ENCODE assay signal across 9 mouse cellular contexts in genomic region chr10:81138131-81138782, GRCm38 (mm10). TPM values are rescaled to one million over a fixed set of nuclear protein-coding genes. Genes with fewer than 3 reads are reported as not detected.
DNase-seq lines count a peak whose midpoint lies in the region; ATAC-seq lines count a peak whose summit lies in the region.
"Had no signal": no experiment of that assay in that cellular context is flagged by ENCODE, and none has a peak within 500 bp of the region (broad histone marks: within the 10 kb centered on the region; RNA-seq: fewer than 3 reads in every experiment).

No protein-coding gene starts in this region.

- peaks cover 77% of the 10 kb centered on the region for H3K4me1 ChIP-seq in erythroblast, embryonic 14.5 days (ENCODE audit: control insufficient read depth)
- H3K4me1 ChIP-seq in heart, embryonic 16.5 days (ENCODE audit: control insufficient read depth, insufficient read depth, low read length) = peaks cover 61% of the 10 kb centered on the region
- peaks cover 83% of the 10 kb centered on the region for H3K4me1 ChIP-seq in limb, embryonic 10.5 days
- peaks cover 30% of the 10 kb centered on the region for H3K4me1 ChIP-seq in midbrain, embryonic 14.5 days (ENCODE audit: control insufficient read depth, insufficient read depth, low read length)

- H3K36me3 ChIP-seq in erythroblast, embryonic 14.5 days (ENCODE audit: control insufficient read depth) = peaks cover 54% of the 10 kb centered on the region
- H3K36me3 ChIP-seq in heart, embryonic 16.5 days (ENCODE audit: control insufficient read depth, insufficient read depth) = no peaks in the 10 kb centered on the region
- H3K36me3 ChIP-seq in limb, embryonic 10.5 days = peaks cover 28% of the 10 kb centered on the region
- H3K36me3 ChIP-seq in midbrain, embryonic 14.5 days (ENCODE audit: control insufficient read depth, insufficient read depth, low read length) = no peaks in the 10 kb centered on the region

- no peaks in the 10 kb centered on the region for H3K27me3 ChIP-seq in erythroblast, embryonic 14.5 days (ENCODE audit: control insufficient read depth)
- H3K27me3 ChIP-seq in heart, embryonic 16.5 days (ENCODE audit: control insufficient read depth, insufficient read depth, low read length) = no peaks in the 10 kb centered on the region; the same call in 1 of the 2 replicates
- peaks cover 28% of the 10 kb centered on the region for H3K27me3 ChIP-seq in limb, embryonic 10.5 days (ENCODE audit: low read depth, poor library complexity, severe bottlenecking)
- peaks cover 28% of the 10 kb centered on the region for H3K27me3 ChIP-seq in midbrain, embryonic 14.5 days (ENCODE audit: control insufficient read depth, insufficient read depth, low read length)
- H3K27me3 ChIP-seq: Patski had no signal

- H3K9me3 ChIP-seq in erythroblast, embryonic 14.5 days (ENCODE audit: control insufficient read depth, low read length) = peaks cover 8% of the 10 kb centered on the region
- no peaks in the 10 kb centered on the region for H3K9me3 ChIP-seq in heart, embryonic 16.5 days (replicated peaks; ENCODE audit: control insufficient read depth, low read length)
- H3K9me3 ChIP-seq in limb, embryonic 10.5 days (replicated peaks) = no peaks in the 10 kb centered on the region
- H3K9me3 ChIP-seq in midbrain, embryonic 14.5 days (ENCODE audit: control insufficient read depth, low read length) = no peaks in the 10 kb centered on the region

- H3K4me3 ChIP-seq in erythroblast, embryonic 14.5 days (replicated peaks) = peak overlapping the region; percentile 89
- peak overlapping the region; percentile 87 for H3K4me3 ChIP-seq in heart, embryonic 16.5 days (ENCODE audit: low read length)
- peak overlapping the region; percentile 91 for H3K4me3 ChIP-seq in limb, embryonic 10.5 days
- H3K4me3 ChIP-seq in midbrain, embryonic 14.5 days (replicated peaks; ENCODE audit: low read depth, low read length) = peak overlapping the region; percentile 78

- no peak for ATAC-seq in erythroblast, adult 5-6 weeks (replicated peaks; ENCODE audit: low FRiP score, poor library complexity, severe bottlenecking)
- no peak for ATAC-seq in heart, embryonic 16.5 days (replicated peaks; ENCODE audit: extremely low read depth, insufficient read depth, low FRiP score)
- no peak for ATAC-seq in midbrain, embryonic 14.5 days (ENCODE audit: low FRiP score, low TSS enrichment)
- no peak for ATAC-seq in megakaryocyte-erythroid progenitor cell, adult 5-6 weeks (replicated peaks; ENCODE audit: low FRiP score, low TSS enrichment, poor library complexity, severe bottlenecking)

- H3K4me2 ChIP-seq in heart, embryonic 16.5 days (ENCODE audit: low read depth, low read length) = peak overlapping the region; percentile 94
- H3K4me2 ChIP-seq in midbrain, embryonic 14.5 days (ENCODE audit: low read length) = peak overlapping the region; percentile 71

- peak; percentile 82 for DNase-seq in CD4-positive, CD25-positive, alpha-beta regulatory T cell, adult 2 months (ENCODE audit: low read depth, low spot score)
- DNase-seq in cerebellum, postnatal 25 days = peak; percentile 68 to 78
- peak; percentile 57 for DNase-seq in limb, embryonic 10.5 days (ENCODE audit: low spot score)
- DNase-seq in midbrain, embryonic 14.5 days = peak; percentile 40

- peak overlapping the region; percentile 92 for H3K9ac ChIP-seq in heart, embryonic 16.5 days (ENCODE audit: low read length)
- peak overlapping the region; percentile 81 for H3K9ac ChIP-seq in midbrain, embryonic 14.5 days (replicated peaks; ENCODE audit: low read length)

- 0% methylated on average over 22 of the region's 24 CpGs for WGBS in heart, embryonic 16.5 days
- WGBS in limb, embryonic 10.5 days = 1% methylated on average over 23 of the region's 24 CpGs
- WGBS in midbrain, embryonic 14.5 days = under 1% methylated on average over 18 of the region's 24 CpGs

- H3K27ac ChIP-seq in heart, embryonic 16.5 days (ENCODE audit: low read length) = peak overlapping the region; percentile 94
- peak overlapping the region; percentile 98 for H3K27ac ChIP-seq in limb, embryonic 10.5 days
- H3K27ac ChIP-seq in midbrain, embryonic 14.5 days (replicated peaks; ENCODE audit: low read depth, low read length) = peak overlapping the region; percentile 82

RNA-seq across cellular contexts. Expression of gene Zbtb7a, which starts 3.2 kb away (rescaled TPM):
- polyA plus RNA-seq in erythroblast, embryonic 14.5 days (2012) = 42.0 and 45.8 TPM in 2 replicates
- total RNA-seq in erythroblast, adult 5-6 weeks (2015; ENCODE audit: low replicate concordance) = 11.5 and 13.2 TPM in 2 replicates
- total RNA-seq in erythroblast, adult 5-6 weeks (2017; ENCODE audit: low replicate concordance) = 10.1 and 14.2 TPM in 2 replicates
- polyA plus RNA-seq in heart, embryonic 16.5 days (2015; fragmentation: Nextera tagmentation; extraction: Ambion mirVana) = 25.5 and 30.1 TPM in 2 replicates
- 9.6 and 11.7 TPM in 2 replicates for polyA plus RNA-seq in limb, embryonic 10.5 days (2016; fragmentation: Nextera tagmentation; extraction: Ambion mirVana)
- polyA plus RNA-seq in midbrain, embryonic 14.5 days (2014; fragmentation: Nextera tagmentation; extraction: Ambion mirVana) = 8.1 and 12.4 TPM in 2 replicates
- 33.4 and 34.4 TPM in 2 replicates for total RNA-seq in megakaryocyte-erythroid progenitor cell, adult 5-6 weeks (2014; fragmentation: Nextera tagmentation)
- 8.5 and 15.9 TPM in 2 replicates for total RNA-seq in megakaryocyte-erythroid progenitor cell, adult 5-6 weeks (2017)

RNA-seq across cellular contexts. Expression of gene Pias4, which starts 29.5 kb away (rescaled TPM):
- polyA plus RNA-seq in erythroblast, embryonic 14.5 days (2012) = 13.4 and 16.4 TPM in 2 replicates
- total RNA-seq in erythroblast, adult 5-6 weeks (2015; ENCODE audit: low replicate concordance) = 4.4 and 11.3 TPM in 2 replicates
- 12.3 and 19.3 TPM in 2 replicates for total RNA-seq in erythroblast, adult 5-6 weeks (2017; ENCODE audit: low replicate concordance)
- polyA plus RNA-seq in heart, embryonic 16.5 days (2015; fragmentation: Nextera tagmentation; extraction: Ambion mirVana) = 34.7 and 37.5 TPM in 2 replicates
- polyA plus RNA-seq in limb, embryonic 10.5 days (2016; fragmentation: Nextera tagmentation; extraction: Ambion mirVana) = 73.6 and 73.9 TPM in 2 replicates
- 49.2 and 55.7 TPM in 2 replicates for polyA plus RNA-seq in midbrain, embryonic 14.5 days (2014; fragmentation: Nextera tagmentation; extraction: Ambion mirVana)
- 14.8 and 15.2 TPM in 2 replicates for total RNA-seq in megakaryocyte-erythroid progenitor cell, adult 5-6 weeks (2014; fragmentation: Nextera tagmentation)
- total RNA-seq in megakaryocyte-erythroid progenitor cell, adult 5-6 weeks (2017) = 5.4 and 20.8 TPM in 2 replicates

RNA-seq across cellular contexts. Expression of gene Map2k2, which starts 32.5 kb away (rescaled TPM):
- 89.1 and 93.4 TPM in 2 replicates for polyA plus RNA-seq in erythroblast, embryonic 14.5 days (2012)
- total RNA-seq in erythroblast, adult 5-6 weeks (2015; ENCODE audit: low replicate concordance) = 22.2 and 31.5 TPM in 2 replicates
- 34.2 and 49.9 TPM in 2 replicates for total RNA-seq in erythroblast, adult 5-6 weeks (2017; ENCODE audit: low replicate concordance)
- polyA plus RNA-seq in heart, embryonic 16.5 days (2015; fragmentation: Nextera tagmentation; extraction: Ambion mirVana) = 143 and 152 TPM in 2 replicates
- 244 and 245 TPM in 2 replicates for polyA plus RNA-seq in limb, embryonic 10.5 days (2016; fragmentation: Nextera tagmentation; extraction: Ambion mirVana)
- 236 and 240 TPM in 2 replicates for polyA plus RNA-seq in midbrain, embryonic 14.5 days (2014; fragmentation: Nextera tagmentation; extraction: Ambion mirVana)
- 111 and 122 TPM in 2 replicates for total RNA-seq in megakaryocyte-erythroid progenitor cell, adult 5-6 weeks (2014; fragmentation: Nextera tagmentation)
- total RNA-seq in megakaryocyte-erythroid progenitor cell, adult 5-6 weeks (2017) = 38.7 and 50.2 TPM in 2 replicates

RNA-seq across cellular contexts. Expression of gene Eef2, which starts 38.2 kb away (rescaled TPM):
- polyA plus RNA-seq in erythroblast, embryonic 14.5 days (2012) = 124 and 177 TPM in 2 replicates
- total RNA-seq in erythroblast, adult 5-6 weeks (2015; ENCODE audit: low replicate concordance) = 227 and 267 TPM in 2 replicates
- total RNA-seq in erythroblast, adult 5-6 weeks (2017; ENCODE audit: low replicate concordance) = 388 and 458 TPM in 2 replicates
- polyA plus RNA-seq in heart, embryonic 16.5 days (2015; fragmentation: Nextera tagmentation; extraction: Ambion mirVana) = 435 and 443 TPM in 2 replicates
- polyA plus RNA-seq in limb, embryonic 10.5 days (2016; fragmentation: Nextera tagmentation; extraction: Ambion mirVana) = 575 and 611 TPM in 2 replicates
- polyA plus RNA-seq in midbrain, embryonic 14.5 days (2014; fragmentation: Nextera tagmentation; extraction: Ambion mirVana) = 479 and 528 TPM in 2 replicates
- 1,282 and 1,455 TPM in 2 replicates for total RNA-seq in megakaryocyte-erythroid progenitor cell, adult 5-6 weeks (2014; fragmentation: Nextera tagmentation)
- 1,743 and 1,799 TPM in 2 replicates for total RNA-seq in megakaryocyte-erythroid progenitor cell, adult 5-6 weeks (2017)

RNA-seq across cellular contexts. Expression of gene Creb3l3, which starts 39.6 kb away (rescaled TPM):
- polyA plus RNA-seq in erythroblast, embryonic 14.5 days (2012) = 0.05 and 0.07 TPM in 2 replicates
- not detected in 2 replicates for total RNA-seq in erythroblast, adult 5-6 weeks (2015; ENCODE audit: low replicate concordance)
- not detected in 2 replicates for total RNA-seq in erythroblast, adult 5-6 weeks (2017; ENCODE audit: low replicate concordance)
- polyA plus RNA-seq in heart, embryonic 16.5 days (2015; fragmentation: Nextera tagmentation; extraction: Ambion mirVana) = 0.70 and 1.00 TPM in 2 replicates
- polyA plus RNA-seq in limb, embryonic 10.5 days (2016; fragmentation: Nextera tagmentation; extraction: Ambion mirVana) = 0.58 and 0.66 TPM in 2 replicates
- polyA plus RNA-seq in midbrain, embryonic 14.5 days (2014; fragmentation: Nextera tagmentation; extraction: Ambion mirVana) = 0.09 and 0.31 TPM in 2 replicates
- total RNA-seq in megakaryocyte-erythroid progenitor cell, adult 5-6 weeks (2014; fragmentation: Nextera tagmentation) = not detected in 2 replicates
- total RNA-seq in megakaryocyte-erythroid progenitor cell, adult 5-6 weeks (2017) = not detected in 2 replicates
